Mouse (Mus musculus): ENCODE data around the gene Dus2. TPM values are rescaled to one million over a fixed set of nuclear protein-coding genes. Genes with fewer than 3 reads are reported as not detected.

Dus2 gene
- total RNA-seq, 2 experiments from 2014 or later: 9.4 to 10.4 TPM

DNA sequence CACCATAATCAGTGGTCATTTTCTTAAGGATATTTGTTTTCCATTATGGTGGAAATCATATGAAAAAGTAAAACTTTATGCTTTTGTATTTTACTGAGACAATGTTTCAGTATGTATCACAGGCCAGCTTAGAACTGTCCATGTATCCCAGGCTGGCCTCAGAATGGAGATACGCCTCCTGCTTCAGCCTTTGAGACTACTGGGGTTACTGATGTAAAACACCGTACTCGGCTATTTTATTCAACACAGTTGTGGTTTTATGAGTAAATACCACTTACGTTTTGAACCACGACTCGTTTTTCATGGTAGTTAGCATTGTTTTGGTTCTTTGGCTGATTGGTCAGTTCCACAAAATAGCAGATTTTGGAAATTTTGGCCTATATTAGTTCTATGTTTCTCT is 70.5 kb downstream of the Dus2 start:
- DNase-seq: no peak
- intact Hi-C loops (cut with DNase I; ENCODE audit: low total_unique reads): no loop called here

DNA sequence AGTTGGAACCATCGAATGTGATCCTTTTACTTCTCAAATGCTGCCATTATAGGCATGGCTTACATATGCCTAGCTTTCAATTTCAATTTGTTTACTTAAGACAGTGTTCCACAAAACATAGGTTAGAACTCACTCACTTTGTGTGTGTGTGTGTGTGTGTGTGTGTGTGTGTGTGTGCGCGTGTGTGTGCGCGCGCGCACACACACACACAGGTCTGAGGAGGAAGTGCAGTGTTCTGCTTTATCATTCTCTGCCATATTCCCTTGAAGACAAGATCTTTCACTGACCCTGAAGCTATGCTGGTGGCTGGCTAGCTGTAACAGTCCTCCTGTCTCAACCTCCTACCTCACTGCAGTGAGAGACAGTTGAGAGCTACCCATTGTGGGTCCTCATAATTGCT is 71.9 kb downstream of the Dus2 start:
- DNase-seq: no peak
- intact Hi-C loops (cut with DNase I; ENCODE audit: low total_unique reads): no loop called here

DNA sequence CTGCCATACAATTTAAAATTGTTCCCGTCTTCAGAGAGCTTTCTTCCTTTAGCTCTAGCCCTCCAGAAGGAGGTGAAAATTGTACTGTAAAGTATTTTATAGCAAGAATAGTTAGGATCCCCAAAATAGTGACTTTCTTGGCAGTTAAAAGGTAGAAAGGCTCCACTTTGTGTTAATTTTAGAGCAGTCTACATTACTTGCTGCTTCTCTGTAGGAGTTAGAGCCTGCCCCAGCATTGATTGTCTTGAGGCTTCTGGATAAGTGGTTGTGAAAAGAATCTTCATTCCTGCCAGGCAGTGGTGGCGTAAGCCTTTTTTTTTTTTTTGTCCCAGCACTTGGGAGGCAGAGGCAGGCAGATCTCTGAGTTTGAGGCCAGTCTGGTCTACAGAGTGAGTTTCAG is 75.6 kb downstream of the Dus2 start:
- intact Hi-C loops (cut with DNase I; ENCODE audit: low total_unique reads): no loop called here

DNA sequence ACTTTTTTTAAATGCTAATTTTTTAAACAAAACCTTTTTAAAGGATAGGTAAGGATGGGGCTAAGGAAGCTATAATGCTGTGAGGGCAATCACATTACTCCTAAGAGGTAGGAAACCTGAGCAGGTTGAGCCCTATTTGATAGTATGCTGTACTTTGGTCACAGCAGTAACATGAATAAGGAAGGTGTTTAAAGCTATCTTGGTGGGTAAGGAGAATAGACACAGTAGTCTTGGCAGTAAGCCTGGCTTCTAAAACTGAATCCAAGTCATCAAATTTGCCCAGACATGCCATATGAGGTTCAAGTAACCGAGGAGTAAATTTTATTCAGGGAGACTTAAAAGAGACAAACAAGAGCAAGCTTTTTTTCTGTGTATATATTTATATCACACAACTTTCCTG is 78.4 kb downstream of the Dus2 start:
- DNase-seq: no peak
- intact Hi-C loops (cut with DNase I; ENCODE audit: low total_unique reads): no loop called here

More for the DNA sequence above, 75.6 kb downstream of the Dus2 start:
- DNase-seq: no peak

DNA sequence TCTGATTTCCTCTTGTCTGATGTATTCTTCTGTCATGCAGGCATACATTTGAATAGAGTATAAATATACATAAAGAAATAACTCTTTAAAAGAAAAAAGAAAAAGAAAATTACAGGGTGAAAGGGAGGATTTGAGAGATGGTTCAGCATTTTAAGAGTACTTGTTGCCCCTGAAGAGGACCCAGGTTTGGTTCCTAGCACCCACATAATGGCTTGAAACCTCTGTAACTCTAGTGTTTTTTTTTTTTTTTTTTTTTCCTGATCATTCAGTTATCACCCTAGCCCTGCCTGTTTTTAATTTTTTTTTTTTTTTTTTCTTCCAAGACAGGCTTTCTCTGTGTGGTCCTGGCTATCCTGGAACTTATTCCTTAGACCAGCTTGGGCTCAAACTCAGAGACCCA is 81.0 kb downstream of the Dus2 start:
- no peak for DNase-seq
- intact Hi-C loops (cut with DNase I; ENCODE audit: low total_unique reads): no loop called here

DNA sequence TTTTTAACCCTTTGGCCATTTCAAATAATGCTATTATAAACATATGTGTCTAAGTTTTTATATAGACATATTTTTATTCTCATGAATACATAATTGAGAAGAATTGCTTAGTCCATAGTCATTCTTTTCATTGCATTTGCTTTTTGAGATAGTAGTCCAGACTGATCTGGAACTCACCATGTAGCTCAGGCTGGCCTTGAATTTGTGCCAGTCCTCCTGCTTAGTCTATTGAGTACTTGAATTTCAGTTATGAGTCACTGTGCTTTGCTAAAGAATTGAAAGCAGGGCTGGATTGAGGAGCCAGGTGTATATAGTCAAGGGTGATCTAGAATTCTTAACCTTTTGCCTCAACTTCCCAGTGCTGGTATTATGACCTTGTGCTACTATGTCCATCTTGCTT is 83.1 kb downstream of the Dus2 start:
- intact Hi-C loops (cut with DNase I; ENCODE audit: low total_unique reads): no loop called here
- no peak for DNase-seq

DNA sequence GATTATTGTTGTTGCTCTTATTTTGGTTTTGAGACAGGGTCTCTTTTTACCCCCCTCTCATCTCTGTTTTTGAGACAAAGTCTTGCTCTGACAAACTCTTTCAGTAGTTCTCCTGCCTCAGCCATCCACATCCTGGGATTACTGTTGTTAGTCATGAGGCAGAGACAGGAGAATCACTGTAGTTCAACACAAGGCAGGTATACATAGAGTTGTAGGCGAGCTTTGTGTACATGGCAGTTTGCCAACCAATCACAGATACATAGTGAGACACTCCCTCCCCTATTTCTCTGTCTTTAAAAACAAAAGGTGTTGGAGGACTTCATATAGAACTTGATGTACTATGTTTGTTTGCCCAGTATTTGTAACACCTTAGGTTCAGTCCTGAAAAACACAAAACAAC is 83.5 kb downstream of the Dus2 start:
- intact Hi-C loops (cut with DNase I; ENCODE audit: low total_unique reads): no loop called here
- DNase-seq: no peak

DNA sequence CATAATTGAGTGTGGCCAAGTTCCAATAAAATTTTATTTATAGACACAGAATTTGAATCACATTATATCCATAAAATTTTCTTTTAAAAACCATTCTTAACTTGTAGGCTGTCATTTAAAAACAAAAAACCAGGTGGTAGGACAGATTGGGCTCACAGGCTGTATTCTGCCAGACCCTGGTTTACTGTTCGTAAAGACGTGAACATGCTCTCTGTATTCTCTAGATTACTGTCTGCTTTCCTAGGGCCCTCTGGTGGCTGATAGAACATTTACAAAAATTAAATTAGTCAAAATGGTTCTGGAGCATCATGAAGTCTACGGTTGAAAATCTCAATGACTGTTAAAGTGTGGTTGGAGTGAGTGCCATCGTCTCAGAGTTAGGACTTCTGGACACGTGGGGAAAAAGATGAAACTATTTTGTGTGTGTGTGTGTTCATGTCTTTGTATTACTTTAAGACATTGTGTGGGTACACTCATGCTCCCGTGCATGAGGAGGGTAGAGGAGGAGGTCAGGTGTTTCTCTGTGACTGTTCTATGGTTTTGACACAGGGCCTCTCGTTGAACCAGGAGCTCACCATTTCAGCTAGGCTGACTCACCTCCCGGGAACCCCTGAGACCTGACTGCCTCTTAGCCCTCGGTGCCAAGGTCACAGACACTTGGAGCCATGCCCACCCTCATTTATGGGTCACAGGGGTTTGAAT is 84.2 kb downstream of the Dus2 start:
- intact Hi-C loops (cut with DNase I; ENCODE audit: low total_unique reads): no loop called here

DNA sequence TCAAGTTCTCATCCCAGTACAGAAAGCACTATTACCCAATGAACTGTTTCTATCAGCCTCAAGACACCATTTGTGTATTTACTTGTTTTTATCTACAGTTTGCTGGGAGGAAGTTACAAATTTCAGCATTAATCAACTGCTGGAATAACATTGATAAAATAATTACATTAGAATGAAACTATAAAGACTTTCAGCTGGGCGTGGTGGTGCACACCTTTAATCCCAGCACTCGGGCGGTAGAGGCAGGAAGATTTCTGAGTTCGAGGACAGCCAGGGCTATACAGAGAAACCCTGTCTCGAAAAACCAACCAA is 84.7 kb downstream of the Dus2 start:
- intact Hi-C loops (cut with DNase I; ENCODE audit: low total_unique reads): no loop called here
- no peak for DNase-seq

More for the DNA sequence above, 84.2 kb downstream of the Dus2 start:
- DNase-seq: no peak

DNA sequence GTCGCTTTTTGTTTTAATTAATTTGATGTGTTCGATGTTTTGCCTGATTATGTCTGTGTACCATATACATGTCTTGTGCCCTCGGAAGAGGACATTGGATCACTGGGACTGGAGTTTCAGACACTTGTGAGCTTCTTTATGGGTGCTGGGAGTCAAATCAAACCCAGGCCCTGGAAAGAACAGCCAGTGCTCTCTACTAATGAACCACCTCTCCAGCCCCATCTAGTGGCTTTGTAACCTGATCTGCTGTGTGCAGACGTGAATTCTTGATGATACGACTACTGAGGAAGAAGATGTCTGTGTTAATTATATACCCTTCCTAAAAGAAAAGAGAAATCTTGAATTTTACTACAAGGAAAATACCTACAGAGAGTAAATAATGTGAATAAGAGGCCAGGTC is 85.5 kb downstream of the Dus2 start:
- intact Hi-C loops (cut with DNase I; ENCODE audit: low total_unique reads): no loop called here
- DNase-seq: no peak

DNA sequence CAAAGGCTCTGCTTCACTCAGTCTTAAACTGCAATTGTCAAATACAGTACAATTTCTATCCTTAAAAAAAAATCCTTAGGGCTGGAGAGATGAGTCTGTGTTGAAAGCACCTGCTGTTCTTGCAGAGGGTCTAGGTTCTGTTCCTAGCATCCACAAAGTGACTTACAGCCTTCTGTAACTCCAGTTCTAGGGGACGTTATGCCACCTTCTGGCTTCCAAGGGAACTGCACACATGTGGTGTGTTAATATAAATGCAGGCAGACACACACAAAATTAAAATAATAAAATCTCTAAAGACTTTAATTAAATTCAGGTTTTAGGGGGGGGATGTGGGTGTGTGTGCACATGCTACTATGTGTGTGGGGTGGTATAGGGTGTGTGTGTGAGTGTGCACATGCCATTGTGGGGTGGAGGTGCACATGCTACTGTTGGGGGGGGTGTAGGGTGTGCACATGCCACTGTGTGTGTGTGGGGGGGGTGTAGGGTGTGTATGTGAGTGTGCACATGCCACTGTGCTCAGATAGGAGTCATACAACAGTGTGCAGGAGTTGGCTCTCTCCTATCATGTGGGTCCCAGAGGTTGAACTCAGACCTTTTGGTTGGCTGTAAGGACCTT is 86.4 kb downstream of the Dus2 start:
- DNase-seq: no peak
- intact Hi-C loops (cut with DNase I; ENCODE audit: low total_unique reads): no loop called here

DNA sequence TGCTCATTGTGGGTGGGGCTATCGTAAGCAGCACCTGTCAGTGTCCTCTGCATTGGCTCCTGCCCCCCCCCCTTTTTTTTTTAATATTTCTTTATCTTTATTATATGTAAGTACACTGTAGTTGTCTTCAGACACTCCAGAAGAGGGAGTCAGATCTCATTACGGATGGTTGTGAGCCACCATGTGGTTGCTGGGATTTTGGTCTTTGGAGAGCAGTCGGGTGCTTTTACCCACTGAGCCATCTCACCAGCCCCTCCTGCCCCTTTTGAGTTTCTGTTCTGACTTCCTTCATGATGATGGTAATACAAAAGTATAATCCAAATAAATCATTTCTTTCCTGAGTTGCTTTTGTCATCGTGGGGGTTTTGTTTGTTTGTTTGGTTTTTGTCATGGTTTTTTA is 111.2 kb downstream of the Dus2 start:
- intact Hi-C loops (cut with DNase I; ENCODE audit: low total_unique reads): no loop called here
- no peak for DNase-seq

Small RNA genes within 50 kb of the gene (microRNA-seq; reads per million reads assigned to microRNA genes)
- 0 reads per million in 2 experiments for gene Mir7074

Other genes starting within 250 kb of the Dus2 start
- gene Gfod2, start 232.7 kb upstream of the Dus2 start, total RNA-seq (2021): 1 to 10 TPM; 7.8 to 7.9 TPM
- 10 to 100 TPM; 20.1 to 20.2 TPM for gene Ranbp10, start 164.0 kb upstream of the Dus2 start, total RNA-seq (2021)
- gene Tsnaxip1, start 163.6 kb upstream of the Dus2 start, total RNA-seq (2021): not detected
- gene Cenpt, start 138.1 kb upstream of the Dus2 start, total RNA-seq (2021): 1 to 10 TPM; 1.9 to 3.9 TPM
- gene Thap11, start 136.2 kb upstream of the Dus2 start, total RNA-seq (2021): 10 to 100 TPM; 19.6 to 22.7 TPM
- 10 to 100 TPM; 63.8 to 66.0 TPM for gene Nutf2, start 130.8 kb upstream of the Dus2 start, total RNA-seq (2021)
- gene Edc4, start 110.5 kb upstream of the Dus2 start, total RNA-seq (2021): 10 to 100 TPM; 21.1 to 21.5 TPM
- under 1 TPM in 1 of 2 experiments, not detected in 1; 0.69 TPM for gene Nrn1l, start 97.8 kb upstream of the Dus2 start, total RNA-seq (2021)
- gene Pskh1, start 90.9 kb upstream of the Dus2 start, total RNA-seq (2021): 10 to 100 TPM; 12.8 to 13.8 TPM
- not detected for gene Ctrl, start 57.5 kb upstream of the Dus2 start, total RNA-seq (2021)
- gene Psmb10, start 52.9 kb upstream of the Dus2 start, total RNA-seq (2021): 10 to 100 TPM; 19.3 to 20.9 TPM
- gene Lcat, start 48.0 kb upstream of the Dus2 start, total RNA-seq (2021): under 1 TPM; 0.21 to 0.29 TPM
- gene Slc12a4, start 25.2 kb upstream of the Dus2 start, total RNA-seq (2021): 10 to 100 TPM; 12.1 to 19.1 TPM
- gene Dpep3, start 11.9 kb upstream of the Dus2 start, total RNA-seq (2021): not detected
- not detected for gene Dpep2nb, start 14.6 kb downstream of the Dus2 start, total RNA-seq (2021)
- gene Ddx28, start 20.5 kb downstream of the Dus2 start, total RNA-seq (2021): 1 to 10 TPM; 9.5 to 9.7 TPM
- gene Nfatc3, start 67.5 kb downstream of the Dus2 start, total RNA-seq (2021): 10 to 100 TPM; 18.4 to 22.0 TPM
- not detected for gene Esrp2, start 145.6 kb downstream of the Dus2 start, total RNA-seq (2021)
- 1 to 10 TPM; 4.5 to 5.0 TPM for gene Pla2g15, start 159.1 kb downstream of the Dus2 start, total RNA-seq (2021)
- gene Slc7a6, start 177.5 kb downstream of the Dus2 start, total RNA-seq (2021): 1 to 10 TPM; 6.1 to 7.0 TPM
- gene Slc7a6os, start 219.6 kb downstream of the Dus2 start, total RNA-seq (2021): 10 to 100 TPM in 1 of 2 experiments, 1 to 10 TPM in 1; 8.5 to 10.6 TPM
- gene Prmt7, start 219.6 kb downstream of the Dus2 start, total RNA-seq (2021): 10 to 100 TPM; 21.5 to 23.9 TPM

All from gastrocnemius, postnatal 14 days (tissue).